Mouse (Mus musculus) heart, postnatal 0 days (tissue): ENCODE results near the gene Nom1.

ENCODE experiments used
- CTCF ChIP-seq: IDR thresholded peaks from 2 replicates; pipeline ENCODE4 v1.5.1; 2016; ENCODE audit warnings: antibody characterized with exemption, control low read depth, low read depth
- EP300 ChIP-seq: IDR thresholded peaks from 2 replicates; pipeline ENCODE4 v1.6.1; 2016; ENCODE audit warnings: antibody characterized with exemption, low read depth

DNA sequence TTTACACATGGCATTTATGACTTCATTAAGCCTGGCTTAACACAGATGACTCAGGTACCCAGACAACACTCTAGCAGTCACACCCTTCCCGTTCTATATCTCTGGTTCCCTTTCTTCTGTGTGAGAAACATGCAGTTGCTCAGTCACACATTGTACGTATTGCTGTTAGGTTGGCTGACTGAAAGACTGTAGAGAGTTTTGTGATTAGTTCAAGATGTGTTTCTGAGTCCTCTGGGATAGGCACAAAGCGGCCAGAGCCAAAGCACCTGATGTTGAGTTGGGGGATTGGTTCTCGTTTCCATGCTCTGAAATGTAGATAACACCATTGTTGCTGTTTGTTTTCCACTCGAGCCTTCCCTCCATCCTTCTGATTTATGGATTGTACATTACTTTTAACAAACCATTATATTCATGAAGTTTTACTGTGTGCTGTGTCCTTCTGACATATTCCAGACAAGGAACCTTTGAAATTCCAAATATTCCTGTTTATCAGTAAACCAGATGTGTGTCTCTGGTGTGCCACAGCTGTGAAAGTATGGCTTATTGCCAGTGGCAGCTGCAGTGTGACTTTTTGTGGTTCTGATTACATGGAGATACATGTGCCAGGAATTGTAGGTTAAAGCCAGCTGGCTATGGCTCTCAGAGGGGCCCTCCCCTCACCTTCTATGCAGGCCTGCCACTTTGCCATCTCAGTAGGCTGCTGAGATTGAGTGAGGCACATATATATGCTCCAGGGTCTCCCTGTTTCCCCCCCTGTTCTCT, 22.6 kb downstream of the Nom1 start:
- no peak for TF ChIP-seq CTCF
- TF ChIP-seq EP300 = no peak
